Mouse (Mus musculus): ENCODE measurements at regions not wholly inside any gene's neighbourhood (a gene's known extent, or its start where the extent isn't known, plus 50 kb on each side); places are given as distances from the start of the nearest gene placed in this dataset.
A peak's percentile ranks its signal among the peaks of the same experiment; 100 is the strongest.

DNA sequence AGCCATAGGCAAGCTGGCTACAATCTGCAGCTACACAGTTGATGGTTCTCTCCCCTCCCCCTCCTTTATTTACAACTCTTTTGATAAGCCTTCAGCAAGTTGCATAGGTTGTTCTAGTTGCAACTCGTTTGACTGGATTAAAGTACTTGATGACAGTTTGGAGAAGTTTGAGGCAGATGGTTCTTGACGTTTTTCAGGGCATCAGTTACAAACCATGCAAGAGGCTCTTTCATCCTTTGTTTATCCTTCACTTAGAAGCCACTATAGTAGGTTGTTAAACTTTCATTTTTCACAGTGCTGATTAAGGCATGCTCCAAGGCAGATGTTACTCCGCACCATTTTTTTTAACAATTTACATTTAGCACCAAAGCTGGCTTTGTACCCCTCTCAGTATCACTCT, 227.1 kb downstream of the Tox3 start:
- no peak overlapping the region for H3K9ac ChIP-seq (replicated peaks; ENCODE audit: low read depth, low read length)
- no peaks in the 10 kb centered on the region for H3K9me3 ChIP-seq (replicated peaks; ENCODE audit: control insufficient read depth, low read length)
- H3K27ac ChIP-seq (ENCODE audit: low read depth) = no peak overlapping the region
- WGBS = 20% methylated on average over 3 of the region's 3 CpGs
- H3K27me3 ChIP-seq (ENCODE audit: control insufficient read depth, insufficient read depth, low read length) = no peaks in the 10 kb centered on the region
- DNase-seq (ENCODE audit: low spot score) (peak; percentile 53), ATAC-seq (ENCODE audit: insufficient read depth, low read depth) (no peak; the same call in 1 of the 2 replicates)
- H3K4me3 ChIP-seq (ENCODE audit: low read depth, low read length) = no peak overlapping the region
- H3K36me3 ChIP-seq (replicated peaks; ENCODE audit: control insufficient read depth, insufficient read depth, low read length) = no peaks in the 10 kb centered on the region
- TF ChIP-seq EP300 (IDR thresholded peaks at IDR 0.05; ENCODE audit: low read depth) (no peak), CTCF (IDR thresholded peaks at IDR 0.05; ENCODE audit: low read depth) (no peak)
- no peak overlapping the region for H3K4me2 ChIP-seq (ENCODE audit: low read depth, low read length)
- H3K4me1 ChIP-seq (ENCODE audit: control insufficient read depth, insufficient read depth) = peaks cover 6% of the 10 kb centered on the region; the same call in 1 of the 2 replicates

DNA sequence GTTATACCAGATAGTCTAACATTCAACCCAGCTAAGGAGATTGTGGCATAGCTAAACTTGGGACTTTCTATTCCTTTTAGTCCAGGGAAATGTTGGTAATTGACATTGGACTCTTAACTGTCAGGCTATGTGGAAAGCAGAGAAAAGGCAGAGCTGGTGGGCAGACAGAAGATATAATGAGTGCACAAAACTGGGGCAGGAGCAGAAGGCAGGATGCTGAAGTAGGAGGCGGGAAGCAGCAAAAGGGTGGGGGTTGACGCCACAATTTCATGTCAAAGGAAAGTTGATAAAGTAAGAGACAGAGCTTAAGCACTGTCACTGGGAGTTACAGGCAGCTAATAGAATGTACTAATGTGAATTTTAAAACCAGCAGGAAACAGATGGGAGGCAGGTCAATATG, 232.7 kb downstream of the Tox3 start:
- TF ChIP-seq CTCF (IDR thresholded peaks at IDR 0.05; ENCODE audit: low read depth) (no peak), EP300 (IDR thresholded peaks at IDR 0.05; ENCODE audit: low read depth) (no peak)
- no peak overlapping the region for H3K4me2 ChIP-seq (ENCODE audit: low read depth, low read length)
- ATAC-seq (ENCODE audit: insufficient read depth, low read depth) (no peak), DNase-seq (ENCODE audit: low spot score) (no peak)
- 69% methylated on average over 2 of the region's 2 CpGs for WGBS
- H3K4me3 ChIP-seq (ENCODE audit: low read depth, low read length) = no peak overlapping the region
- no peaks in the 10 kb centered on the region for H3K36me3 ChIP-seq (replicated peaks; ENCODE audit: control insufficient read depth, insufficient read depth, low read length)
- H3K9ac ChIP-seq (replicated peaks; ENCODE audit: low read depth, low read length) = no peak overlapping the region
- no peaks in the 10 kb centered on the region for H3K9me3 ChIP-seq (replicated peaks; ENCODE audit: control insufficient read depth, low read length)
- no peaks in the 10 kb centered on the region for H3K27me3 ChIP-seq (ENCODE audit: control insufficient read depth, insufficient read depth, low read length)
- no peak overlapping the region for H3K27ac ChIP-seq (ENCODE audit: low read depth)
- H3K4me1 ChIP-seq (ENCODE audit: control insufficient read depth, insufficient read depth) = peaks cover under 1% of the 10 kb centered on the region; the same call in 1 of the 2 replicates

DNA sequence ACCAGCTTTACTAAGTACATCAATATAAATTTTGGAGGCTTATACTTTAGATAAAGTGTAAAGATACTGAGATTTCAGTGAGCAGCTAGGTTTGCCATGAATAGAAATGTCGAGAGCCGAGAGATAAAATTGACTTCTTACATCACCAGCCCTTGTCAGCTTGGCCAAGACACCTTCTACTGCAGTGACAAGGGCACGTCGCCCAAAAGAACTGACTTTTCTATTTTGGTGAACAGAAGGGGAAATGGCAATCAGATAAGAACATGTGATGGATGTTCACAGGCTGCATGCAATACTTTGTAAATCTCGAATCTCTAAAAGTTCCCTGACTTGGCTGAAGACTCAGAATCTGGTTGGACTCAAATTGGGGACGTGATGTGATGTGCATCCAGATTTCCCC, 247.6 kb downstream of the Tox3 start:
- ATAC-seq (ENCODE audit: insufficient read depth, low read depth) = 0 out of 2 replicates have a peak, but pooled peaks have one; percentile 30
- peak; percentile 19 for DNase-seq (ENCODE audit: low spot score)
- 18% methylated on average over 6 of the region's 6 CpGs for WGBS

DNA sequence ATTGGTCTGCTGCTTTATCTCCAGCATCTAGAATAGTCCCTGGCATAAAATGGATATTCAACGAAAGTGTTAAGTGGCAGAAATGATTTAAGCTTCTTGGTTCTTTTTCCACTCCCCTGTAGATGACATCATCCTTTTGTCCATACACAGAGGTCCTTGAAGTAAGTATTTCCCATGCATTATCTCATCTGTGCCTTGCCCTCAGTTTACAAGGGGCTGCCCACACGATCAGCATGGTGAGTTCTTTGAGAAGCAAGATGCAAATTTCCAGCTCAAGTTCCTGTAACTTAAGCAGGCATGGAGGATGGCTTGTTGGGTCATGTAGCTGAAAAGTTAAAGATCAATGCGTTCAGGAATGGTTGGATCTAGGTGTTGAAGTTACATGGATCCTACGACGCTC, 265.5 kb downstream of the Tox3 start:
- DNase-seq (ENCODE audit: low spot score) (no peak), ATAC-seq (ENCODE audit: insufficient read depth, low read depth) (no peak)
- H3K4me1 ChIP-seq (ENCODE audit: control insufficient read depth, insufficient read depth) = no peaks in the 10 kb centered on the region
- TF ChIP-seq EP300 (IDR thresholded peaks at IDR 0.05; ENCODE audit: low read depth) (no peak), CTCF (IDR thresholded peaks at IDR 0.05; ENCODE audit: low read depth) (no peak)
- H3K27me3 ChIP-seq (ENCODE audit: control insufficient read depth, insufficient read depth, low read length) = no peaks in the 10 kb centered on the region
- 79% methylated on average over 5 of the region's 5 CpGs for WGBS
- H3K36me3 ChIP-seq (replicated peaks; ENCODE audit: control insufficient read depth, insufficient read depth, low read length) = no peaks in the 10 kb centered on the region
- no peak overlapping the region for H3K4me2 ChIP-seq (ENCODE audit: low read depth, low read length)
- H3K4me3 ChIP-seq (ENCODE audit: low read depth, low read length) = no peak overlapping the region
- H3K9me3 ChIP-seq (replicated peaks; ENCODE audit: control insufficient read depth, low read length) = no peaks in the 10 kb centered on the region; the same call in none of the 2 replicates
- H3K9ac ChIP-seq (replicated peaks; ENCODE audit: low read depth, low read length) = no peak overlapping the region
- H3K27ac ChIP-seq (ENCODE audit: low read depth) = no peak overlapping the region

More for the DNA sequence above, 247.6 kb downstream of the Tox3 start:
- no peak overlapping the region for H3K4me3 ChIP-seq (ENCODE audit: low read depth, low read length)
- no peak overlapping the region for H3K9ac ChIP-seq (replicated peaks; ENCODE audit: low read depth, low read length)
- H3K27ac ChIP-seq (ENCODE audit: low read depth) = no peak overlapping the region
- no peaks in the 10 kb centered on the region for H3K4me1 ChIP-seq (ENCODE audit: control insufficient read depth, insufficient read depth)
- H3K4me2 ChIP-seq (ENCODE audit: low read depth, low read length) = no peak overlapping the region
- no peaks in the 10 kb centered on the region for H3K27me3 ChIP-seq (ENCODE audit: control insufficient read depth, insufficient read depth, low read length)
- no peaks in the 10 kb centered on the region for H3K36me3 ChIP-seq (replicated peaks; ENCODE audit: control insufficient read depth, insufficient read depth, low read length)
- TF ChIP-seq CTCF (IDR thresholded peaks at IDR 0.05; ENCODE audit: low read depth) = no peak
- no peak for TF ChIP-seq EP300 (IDR thresholded peaks at IDR 0.05; ENCODE audit: low read depth)
- no peaks in the 10 kb centered on the region for H3K9me3 ChIP-seq (replicated peaks; ENCODE audit: control insufficient read depth, low read length)

DNA sequence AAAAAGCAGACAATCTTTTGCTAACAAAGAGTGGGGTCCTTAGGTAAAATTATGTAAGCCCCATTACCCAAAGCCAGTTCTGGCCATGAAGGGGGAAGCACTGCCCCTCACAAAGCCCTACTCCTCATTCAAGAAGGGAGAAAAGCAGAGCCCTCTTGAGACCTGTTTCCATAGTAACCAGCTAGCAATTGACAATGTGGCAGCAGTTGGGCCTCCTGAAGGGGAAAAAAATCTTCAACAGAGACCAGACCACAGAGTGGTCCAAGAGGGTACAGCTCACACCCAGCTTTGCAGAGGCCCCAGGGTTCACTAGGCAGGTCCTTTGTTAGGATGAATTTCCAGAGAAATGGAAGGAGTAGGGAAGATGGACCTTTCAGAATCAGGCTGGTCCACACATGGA, 271.8 kb downstream of the Tox3 start:
- Histone ChIP-seq H3K27ac (ENCODE audit: low read depth) (no peak overlapping the region), H3K4me1 (ENCODE audit: control insufficient read depth, insufficient read depth) (no peaks in the 10 kb centered on the region), H3K27me3 (ENCODE audit: control insufficient read depth, insufficient read depth, low read length) (no peaks in the 10 kb centered on the region), H3K36me3 (replicated peaks; ENCODE audit: control insufficient read depth, insufficient read depth, low read length) (no peaks in the 10 kb centered on the region), H3K9me3 (replicated peaks; ENCODE audit: control insufficient read depth, low read length) (no peaks in the 10 kb centered on the region), H3K4me2 (ENCODE audit: low read depth, low read length) (no peak overlapping the region), H3K4me3 (ENCODE audit: low read depth, low read length) (no peak overlapping the region), H3K9ac (replicated peaks; ENCODE audit: low read depth, low read length) (no peak overlapping the region)
- TF ChIP-seq EP300 (IDR thresholded peaks at IDR 0.05; ENCODE audit: low read depth) (no peak), CTCF (IDR thresholded peaks at IDR 0.05; ENCODE audit: low read depth) (no peak)
- ATAC-seq (ENCODE audit: insufficient read depth, low read depth) (no peak), DNase-seq (ENCODE audit: low spot score) (no peak)

DNA sequence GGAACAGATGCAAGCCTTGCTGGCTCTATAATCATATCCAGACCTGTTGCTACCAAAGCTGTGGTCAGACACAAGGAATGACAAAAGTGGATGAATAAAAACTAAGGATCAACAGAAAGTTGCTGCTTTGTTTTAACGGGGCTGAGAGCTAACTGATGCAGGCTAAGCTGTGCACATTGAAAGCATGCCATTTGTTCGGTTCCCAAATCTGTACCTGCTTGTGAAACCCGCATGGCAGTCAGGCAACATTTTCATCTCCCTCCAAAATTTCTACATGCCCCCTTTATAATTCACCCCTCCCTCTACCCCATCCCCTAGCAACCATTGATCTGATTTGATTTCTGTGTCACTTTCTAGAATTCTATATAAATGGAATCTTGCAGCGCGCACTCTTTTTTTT, 272.3 kb downstream of the Tox3 start:
- no peak for DNase-seq (ENCODE audit: low spot score)
- ATAC-seq (ENCODE audit: insufficient read depth, low read depth) = no peak
- H3K27me3 ChIP-seq (ENCODE audit: control insufficient read depth, insufficient read depth, low read length) = no peaks in the 10 kb centered on the region
- WGBS = 87% methylated on average over 5 of the region's 5 CpGs
- H3K4me2 ChIP-seq (ENCODE audit: low read depth, low read length) = no peak overlapping the region
- H3K9ac ChIP-seq (replicated peaks; ENCODE audit: low read depth, low read length) = no peak overlapping the region
- H3K9me3 ChIP-seq (replicated peaks; ENCODE audit: control insufficient read depth, low read length) = no peaks in the 10 kb centered on the region
- no peaks in the 10 kb centered on the region for H3K36me3 ChIP-seq (replicated peaks; ENCODE audit: control insufficient read depth, insufficient read depth, low read length)
- no peak for TF ChIP-seq EP300 (IDR thresholded peaks at IDR 0.05; ENCODE audit: low read depth)
- TF ChIP-seq CTCF (IDR thresholded peaks at IDR 0.05; ENCODE audit: low read depth) = no peak
- H3K4me1 ChIP-seq (ENCODE audit: control insufficient read depth, insufficient read depth) = no peaks in the 10 kb centered on the region
- H3K27ac ChIP-seq (ENCODE audit: low read depth) = no peak overlapping the region
- H3K4me3 ChIP-seq (ENCODE audit: low read depth, low read length) = no peak overlapping the region

Data from heart, postnatal 0 days (tissue).